Mouse (Mus musculus) midbrain, embryonic 14.5 days (tissue): ENCODE data around the gene Ces1h. TPM values are rescaled to one million over a fixed set of nuclear protein-coding genes. Genes with fewer than 3 reads are reported as not detected.

Experiments used
- ATAC-seq: fragments of 200-750 bp; cut with Nextera tagmentation; 2 replicates; pipeline ENCODE4 v1.8.0; 2017; ENCODE audit warnings: moderate number of reproducible peaks, moderate library complexity; ENCODE audit not compliant: low FRiP score, low TSS enrichment
- DNase-seq: peaks from one replicate; pipeline ENCODE4 v3.0.0-alpha.2; 2015
- H3K27ac ChIP-seq: fragments of 300-500 bp; sonication (generic); replicated peaks from 2 replicates; pipeline ENCODE4 v1.5.1; 2014; ENCODE audit warnings: mild to moderate bottlenecking, low read depth, low read length, moderate library complexity
- H3K27me3 ChIP-seq: fragments of 300-500 bp; sonication (generic); 2 replicates; pipeline ENCODE4 v1.6.1; 2014; ENCODE audit warnings: low read length, control low read depth, mixed read lengths; ENCODE audit not compliant: control insufficient read depth, insufficient read depth
- H3K36me3 ChIP-seq: fragments of 300-500 bp; sonication (generic); 2 replicates; pipeline ENCODE4 v1.6.1; 2014; ENCODE audit warnings: low read length, control low read depth; ENCODE audit not compliant: control insufficient read depth, insufficient read depth
- H3K4me1 ChIP-seq: fragments of 300-500 bp; sonication (generic); 2 replicates; pipeline ENCODE4 v1.6.1; 2014; ENCODE audit warnings: mild to moderate bottlenecking, antibody characterized with exemption, low read length, control low read depth; ENCODE audit not compliant: control insufficient read depth, insufficient read depth
- H3K4me2 ChIP-seq: fragments of 300-500 bp; sonication (generic); 2 replicates; pipeline ENCODE4 v1.6.1; 2014; ENCODE audit warnings: mild to moderate bottlenecking, low read length, moderate library complexity
- H3K4me3 ChIP-seq: fragments of 300-500 bp; sonication (generic); replicated peaks from 2 replicates; pipeline ENCODE4 v1.5.1; 2014; ENCODE audit warnings: low read depth, low read length
- H3K9ac ChIP-seq: fragments of 300-500 bp; sonication (generic); replicated peaks from 2 replicates; pipeline ENCODE4 v1.6.1; 2014; ENCODE audit warnings: mild to moderate bottlenecking, low read length, moderate library complexity
- H3K9me3 ChIP-seq: fragments of 300-500 bp; sonication (generic); 2 replicates; pipeline ENCODE4 v1.6.1; 2016; ENCODE audit warnings: low read length, control low read depth, mixed read lengths; ENCODE audit not compliant: control insufficient read depth
- WGBS: fragments of 180-500 bp; shearing (Covaris S2); extraction: QIAGEN DNeasy Blood & Tissue Kit; methylation state at CpG from one replicate; pipeline ENCODE4 v1.1.7; 2014; 5-methylcytosine and 5-hydroxymethylcytosine counted together
- polyA plus RNA-seq: library from polyadenylated mRNA; unstranded; fragments of >200 nt; fragmentation: Nextera tagmentation; extraction: Ambion mirVana; gene quantifications from 2 replicates; pipeline ENCODE4 v1.2.1, GENCODE M21; 2014

Ces1h gene
- polyA plus RNA-seq, 1 experiment from 2014 or later = not detected

DNA sequence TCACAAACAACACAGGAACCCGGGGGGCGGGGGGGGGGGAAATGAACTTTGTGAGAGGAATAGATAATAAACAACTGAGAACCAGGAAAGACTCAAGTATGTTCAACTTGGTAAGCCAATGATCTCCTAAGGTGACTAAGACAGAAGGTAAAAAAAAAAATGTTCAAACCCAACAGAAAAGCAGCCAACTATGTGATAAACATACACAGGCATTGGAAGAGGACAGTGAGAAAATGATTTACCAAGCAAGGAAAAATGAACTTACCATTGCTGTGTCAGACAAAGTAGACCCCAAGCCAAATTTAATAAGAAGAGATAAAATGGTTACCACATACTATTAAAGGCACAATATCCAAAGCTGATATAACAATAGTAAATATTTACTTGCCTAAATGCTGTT, 40.0 kb downstream of the Ces1h start:
- H3K4me2 ChIP-seq = no peak overlapping the region
- H3K36me3 ChIP-seq = no peaks in the 10 kb centered on the region
- no peak overlapping the region for H3K27ac ChIP-seq
- H3K9me3 ChIP-seq = no peaks in the 10 kb centered on the region
- no peaks in the 10 kb centered on the region for H3K27me3 ChIP-seq
- 86% methylated on average over 2 of the region's 2 CpGs for WGBS
- no peaks in the 10 kb centered on the region for H3K4me1 ChIP-seq
- ATAC-seq (no peak), DNase-seq (no peak)
- H3K4me3 ChIP-seq = no peak overlapping the region
- no peak overlapping the region for H3K9ac ChIP-seq

GRCm38 (mm10) chr8:93337207-93337606, 42.3 kb downstream of the Ces1h start, which contains the start of gene Ces1g:
Ces1g (minus strand) TSS chr8:93337308.
- Histone ChIP-seq H3K27me3 (no peaks in the 10 kb centered on the region), H3K36me3 (no peaks in the 10 kb centered on the region), H3K4me3 (no peak within 1 kb of the TSS), H3K9ac (no peak within 1 kb of the TSS), H3K9me3 (no peaks in the 10 kb centered on the region), H3K27ac (no peak within 1 kb of the TSS), H3K4me2 (no peak within 1 kb of the TSS), H3K4me1 (no peaks in the 10 kb centered on the region)
- ATAC-seq = no peak
- 65% methylated on average over 3 of the region's 3 CpGs for WGBS
- DNase-seq = peak; percentile 24

DNA sequence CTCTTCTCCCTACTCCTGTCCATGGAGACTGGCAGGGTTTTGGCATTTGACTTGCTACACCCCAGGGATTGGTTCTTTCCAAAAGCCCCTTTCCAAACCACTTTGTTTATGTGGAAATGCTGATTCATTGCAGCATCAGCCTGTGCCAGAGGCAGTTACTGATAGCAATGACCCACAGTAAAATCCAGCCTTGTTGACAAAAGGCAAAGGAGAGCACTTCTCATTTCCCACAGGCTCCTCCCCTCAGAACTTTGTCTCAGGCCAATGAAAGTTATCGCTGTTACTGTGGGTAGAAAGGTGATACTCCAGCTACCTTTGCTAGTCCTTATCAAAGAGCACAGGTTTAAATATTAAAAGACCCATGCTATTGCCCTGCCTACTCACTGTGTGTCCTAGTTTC, 46.8 kb downstream of the Ces1h start:
- H3K4me2 ChIP-seq = no peak overlapping the region
- H3K27me3 ChIP-seq = no peaks in the 10 kb centered on the region
- ATAC-seq = no peak
- no peak overlapping the region for H3K27ac ChIP-seq
- no peaks in the 10 kb centered on the region for H3K4me1 ChIP-seq
- H3K36me3 ChIP-seq = no peaks in the 10 kb centered on the region
- H3K4me3 ChIP-seq = no peak overlapping the region
- no peak overlapping the region for H3K9ac ChIP-seq
- 83% methylated on average over 1 of the region's 1 CpGs for WGBS
- no peaks in the 10 kb centered on the region for H3K9me3 ChIP-seq
- DNase-seq = no peak

DNA sequence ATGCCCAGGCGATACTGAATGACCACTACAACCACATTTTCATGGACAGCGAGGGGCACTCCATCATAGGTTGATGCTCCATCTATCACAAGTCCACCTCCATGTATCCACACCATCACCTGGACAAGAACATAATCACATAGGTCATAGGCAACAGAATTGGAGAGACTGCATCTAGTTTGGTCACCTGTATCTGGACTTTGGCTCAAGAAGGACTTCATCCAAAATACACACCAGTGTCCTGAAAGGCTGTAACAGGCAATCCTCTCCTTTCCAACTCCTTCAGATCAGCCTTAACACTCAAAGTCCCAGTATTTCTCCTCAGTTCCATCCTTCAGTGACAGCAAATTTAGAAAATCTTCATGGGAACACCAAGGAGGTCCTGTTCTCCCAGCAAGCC, 48.4 kb downstream of the Ces1h start:
- Histone ChIP-seq H3K27ac (no peak overlapping the region), H3K36me3 (no peaks in the 10 kb centered on the region), H3K4me1 (no peaks in the 10 kb centered on the region), H3K9me3 (no peaks in the 10 kb centered on the region), H3K27me3 (no peaks in the 10 kb centered on the region), H3K9ac (no peak overlapping the region), H3K4me3 (no peak overlapping the region), H3K4me2 (no peak overlapping the region)
- 96% methylated on average over 2 of the region's 2 CpGs for WGBS
- DNase-seq (no peak), ATAC-seq (no peak)

DNA sequence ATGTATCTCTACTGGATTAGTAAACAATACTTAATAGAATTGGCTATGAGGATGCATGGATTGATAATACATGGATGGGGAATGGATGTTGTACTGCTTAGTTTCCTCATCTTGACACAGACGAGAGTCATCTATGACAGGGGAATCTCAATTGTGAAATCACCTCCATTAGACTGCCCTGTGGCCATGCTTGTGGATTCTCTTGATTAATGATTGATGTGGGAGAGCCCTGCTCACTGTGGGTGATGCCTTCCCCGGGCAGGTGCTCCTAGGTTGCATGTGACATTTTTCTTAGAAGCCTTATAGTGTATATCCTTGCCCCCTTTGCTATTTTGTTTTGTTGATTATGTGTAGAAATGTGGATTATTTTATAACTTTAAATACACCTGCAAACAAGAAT, 54.4 kb downstream of the Ces1h start:
- Histone ChIP-seq H3K27ac (no peak overlapping the region), H3K4me2 (no peak overlapping the region), H3K9ac (no peak overlapping the region), H3K36me3 (no peaks in the 10 kb centered on the region), H3K4me1 (no peaks in the 10 kb centered on the region), H3K27me3 (no peaks in the 10 kb centered on the region), H3K4me3 (no peak overlapping the region), H3K9me3 (no peaks in the 10 kb centered on the region)
- no peak for DNase-seq
- WGBS = 87% methylated on average over 2 of the region's 2 CpGs
- ATAC-seq = no peak

DNA sequence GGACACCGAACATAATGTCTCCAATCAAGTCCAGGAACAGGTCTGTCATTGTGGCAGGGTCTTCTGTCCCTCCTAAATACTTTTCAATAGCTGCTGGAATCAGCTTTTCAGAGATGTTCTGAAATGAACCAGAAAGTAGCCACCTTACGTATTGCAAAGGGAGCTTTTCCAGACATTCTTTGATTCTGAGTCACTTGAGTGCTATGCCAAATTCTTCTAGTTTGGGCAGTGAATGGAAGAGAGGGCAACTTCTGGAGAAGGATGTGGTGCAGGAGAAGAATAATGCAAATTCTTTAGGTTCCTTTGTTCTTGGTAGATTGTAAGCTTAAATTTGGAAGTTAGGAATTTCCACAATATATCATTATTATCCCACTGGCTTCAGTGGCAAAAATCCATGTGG, 62.5 kb downstream of the Ces1h start:
- WGBS = 89% methylated on average over 2 of the region's 2 CpGs

GRCm38 (mm10) chr8:93315557-93315956, 64.0 kb downstream of the Ces1h start:
- no peak for ATAC-seq

More for the DNA sequence above, 62.5 kb downstream of the Ces1h start:
- H3K4me3 ChIP-seq = no peak overlapping the region
- H3K9ac ChIP-seq = no peak overlapping the region
- DNase-seq = no peak
- no peaks in the 10 kb centered on the region for H3K9me3 ChIP-seq
- H3K27me3 ChIP-seq = no peaks in the 10 kb centered on the region
- H3K4me1 ChIP-seq = no peaks in the 10 kb centered on the region
- no peaks in the 10 kb centered on the region for H3K36me3 ChIP-seq
- H3K4me2 ChIP-seq = no peak overlapping the region
- H3K27ac ChIP-seq = no peak overlapping the region
- no peak for ATAC-seq

More at GRCm38 (mm10) chr8:93315557-93315956, 64.0 kb downstream of the Ces1h start:
- Histone ChIP-seq H3K4me2 (no peak overlapping the region), H3K27me3 (no peaks in the 10 kb centered on the region), H3K4me3 (no peak overlapping the region), H3K4me1 (no peaks in the 10 kb centered on the region), H3K9ac (no peak overlapping the region), H3K36me3 (no peaks in the 10 kb centered on the region), H3K27ac (no peak overlapping the region), H3K9me3 (no peaks in the 10 kb centered on the region)
- 78% methylated on average over 2 of the region's 2 CpGs for WGBS
- no peak for DNase-seq

Other genes with a start within 250 kb of the Ces1h start
- not detected in 2 replicates for gene Ces1c, start 248.4 kb downstream of the Ces1h start, polyA plus RNA-seq
- 0.55 TPM in 1 of 2 replicates, not detected in the other for gene Ces1d, start 181.9 kb downstream of the Ces1h start, polyA plus RNA-seq
- not detected in 2 replicates for gene Ces1e, start 150.1 kb downstream of the Ces1h start, polyA plus RNA-seq
- gene Ces1f, start 100.0 kb downstream of the Ces1h start, polyA plus RNA-seq = not detected in 2 replicates
- not detected in 2 replicates for gene Ces1g, start 42.4 kb downstream of the Ces1h start, polyA plus RNA-seq
- gene Ces5a, start 156.1 kb upstream of the Ces1h start, polyA plus RNA-seq = 0.61 and 0.93 TPM in 2 replicates